8 mouse cellular contexts compared by ENCODE assay signal in the genomic region with DNA sequence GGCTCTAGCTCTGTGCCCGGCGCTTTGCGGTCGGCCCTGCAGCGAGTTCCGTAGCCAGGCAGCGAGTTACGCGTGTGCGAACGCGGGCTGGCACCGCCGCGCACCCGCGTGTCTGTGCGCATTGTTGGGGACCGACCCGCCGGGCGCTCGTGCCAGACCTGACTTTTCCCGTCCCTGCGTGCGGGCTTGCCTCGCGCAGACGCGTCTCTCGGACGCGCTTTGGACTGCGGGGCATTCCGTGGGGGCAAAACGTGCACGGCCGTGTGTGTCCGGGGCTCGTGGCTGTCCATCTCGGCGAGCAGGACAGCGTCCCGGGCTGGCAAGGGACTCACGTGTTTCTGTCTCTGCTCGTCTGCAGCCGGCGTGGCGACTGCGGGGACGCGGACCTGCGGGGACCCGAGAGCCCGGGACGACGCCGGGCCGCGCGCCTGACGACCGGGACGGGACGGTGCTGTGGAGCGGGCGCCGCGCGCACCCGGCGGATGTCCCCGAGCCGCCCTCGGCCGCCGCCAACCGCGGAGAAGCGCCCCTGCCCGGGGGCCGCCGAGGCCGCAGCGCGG. TPM values are rescaled to one million over a fixed set of nuclear protein-coding genes. Genes with fewer than 3 reads are reported as not detected.
DNase-seq lines count a peak whose midpoint lies in the region; ATAC-seq and TF ChIP-seq lines count a peak whose summit lies in the region.

No protein-coding gene starts in this region.

- peak overlapping the region; percentile 86 for H3K4me2 ChIP-seq in embryonic facial prominence, embryonic 11.5 days (ENCODE audit: low read depth, low read length)
- peak overlapping the region; percentile 92 for H3K4me2 ChIP-seq in heart, embryonic 13.5 days
- H3K4me2 ChIP-seq in kidney, embryonic 16.5 days (replicated peaks; ENCODE audit: low read depth, low read length) = peak overlapping the region; percentile 61

- no peak for TF ChIP-seq CTCF in E14TG2a.4 (conservative IDR thresholded peaks at IDR 0.05; ENCODE audit: low read length)
- no peak for TF ChIP-seq CTCF in small intestine, adult 2 months (IDR thresholded peaks at IDR 0.05; ENCODE audit: extremely low read depth, insufficient read length, insufficient replicate concordance, low read depth, low read length)

- peak overlapping the region; percentile 87 for H3K9ac ChIP-seq in embryonic facial prominence, embryonic 11.5 days (replicated peaks; ENCODE audit: low read length)
- peak overlapping the region; percentile 91 for H3K9ac ChIP-seq in heart, embryonic 13.5 days
- peak overlapping the region; percentile 99 for H3K9ac ChIP-seq in kidney, embryonic 16.5 days (replicated peaks; ENCODE audit: low read length)

- under 1% methylated on average over 66 of the region's 86 CpGs for WGBS in embryonic facial prominence, embryonic 11.5 days
- WGBS in heart, embryonic 13.5 days = 0% methylated on average over 67 of the region's 86 CpGs
- 0% methylated on average over 52 of the region's 86 CpGs for WGBS in kidney, embryonic 16.5 days
- under 1% methylated on average over 86 of the region's 86 CpGs for WGBS in small intestine, adult 2 months

- H3K36me3 ChIP-seq in E14TG2a.4 (ENCODE audit: insufficient read depth, low read length) = peaks cover 25% of the 10 kb centered on the region
- H3K36me3 ChIP-seq in embryonic facial prominence, embryonic 11.5 days (replicated peaks; ENCODE audit: control insufficient read depth, insufficient read depth, low read depth, low read length) = no peaks in the 10 kb centered on the region; the same call in none of the 2 replicates
- peaks cover 22% of the 10 kb centered on the region for H3K36me3 ChIP-seq in heart, embryonic 13.5 days
- H3K36me3 ChIP-seq in kidney, embryonic 16.5 days (ENCODE audit: insufficient read depth, low read length) = peaks cover 20% of the 10 kb centered on the region
- peaks cover 12% of the 10 kb centered on the region for H3K36me3 ChIP-seq in small intestine, adult 2 months (ENCODE audit: control insufficient read depth, insufficient read depth, low read length)

- TF ChIP-seq POLR2A in small intestine, adult 2 months (IDR thresholded peaks at IDR 0.05; ENCODE audit: low read depth, low read length) = no peak

- H3K4me1 ChIP-seq in E14TG2a.4 (replicated peaks; ENCODE audit: low read depth, low read length) = peaks cover 32% of the 10 kb centered on the region
- H3K4me1 ChIP-seq in embryonic facial prominence, embryonic 11.5 days (ENCODE audit: control insufficient read depth, insufficient read depth, low read length) = peaks cover 4% of the 10 kb centered on the region
- peaks cover 28% of the 10 kb centered on the region for H3K4me1 ChIP-seq in heart, embryonic 13.5 days
- peaks cover 32% of the 10 kb centered on the region for H3K4me1 ChIP-seq in kidney, embryonic 16.5 days (ENCODE audit: insufficient read depth, low read length)
- peaks cover 9% of the 10 kb centered on the region for H3K4me1 ChIP-seq in small intestine, adult 2 months (ENCODE audit: control insufficient read depth, insufficient read depth, insufficient read length, low read length)

- H3K9me3 ChIP-seq in E14TG2a.4 (ENCODE audit: low read length) = no peaks in the 10 kb centered on the region
- H3K9me3 ChIP-seq in embryonic facial prominence, embryonic 11.5 days (replicated peaks; ENCODE audit: control insufficient read depth, low read length) = no peaks in the 10 kb centered on the region
- H3K9me3 ChIP-seq in heart, embryonic 13.5 days = no peaks in the 10 kb centered on the region
- H3K9me3 ChIP-seq in kidney, embryonic 16.5 days (ENCODE audit: low read length) = no peaks in the 10 kb centered on the region

- H3K4me3 ChIP-seq in E14TG2a.4 (replicated peaks; ENCODE audit: low read length) = peak overlapping the region; percentile 96
- peak overlapping the region; percentile 83 for H3K4me3 ChIP-seq in embryonic facial prominence, embryonic 11.5 days (ENCODE audit: low read depth, low read length)
- H3K4me3 ChIP-seq in heart, embryonic 13.5 days = peak overlapping the region; percentile 88
- peak overlapping the region; percentile 99 for H3K4me3 ChIP-seq in kidney, embryonic 16.5 days (ENCODE audit: low read length)
- H3K4me3 ChIP-seq in small intestine, adult 2 months (ENCODE audit: low read depth, low read length) = peak overlapping the region; percentile 87

- DNase-seq in T-cell, adult 2 months (ENCODE audit: low spot score) = peak; percentile 23
- peak; percentile 37 for DNase-seq in embryonic facial prominence, embryonic 11.5 days (ENCODE audit: low spot score)
- peak; percentile 67 to 72 for DNase-seq in lung, postnatal 4 days
- DNase-seq in c-Kit-positive CD71-positive TER-119-positive erythroid progenitor cells, embryonic 14.5 days (ENCODE audit: low spot score) = no peak

- H3K27ac ChIP-seq in embryonic facial prominence, embryonic 11.5 days (replicated peaks; ENCODE audit: low read depth, low read length) = peak overlapping the region; percentile 81
- H3K27ac ChIP-seq in heart, embryonic 13.5 days (replicated peaks) = peak overlapping the region; percentile 88
- H3K27ac ChIP-seq in kidney, embryonic 16.5 days (ENCODE audit: low read length) = peak overlapping the region; percentile 98
- peak overlapping the region; percentile 64 for H3K27ac ChIP-seq in small intestine, adult 2 months (ENCODE audit: insufficient read depth, low read depth, low read length)

- peaks cover 17% of the 10 kb centered on the region for H3K27me3 ChIP-seq in E14TG2a.4 (ENCODE audit: insufficient read depth, low read length)
- H3K27me3 ChIP-seq in embryonic facial prominence, embryonic 11.5 days (ENCODE audit: control insufficient read depth, insufficient read depth, low read length) = no peaks in the 10 kb centered on the region; the same call in 1 of the 2 replicates
- peaks cover 6% of the 10 kb centered on the region; the same call in 1 of the 2 replicates for H3K27me3 ChIP-seq in heart, embryonic 13.5 days (replicated peaks)
- H3K27me3 ChIP-seq in kidney, embryonic 16.5 days (ENCODE audit: insufficient read depth, low read length) = no peaks in the 10 kb centered on the region
- H3K27me3 ChIP-seq in small intestine, adult 2 months (ENCODE audit: control insufficient read depth, insufficient read depth, low read length) = no peaks in the 10 kb centered on the region

- ATAC-seq in embryonic facial prominence, embryonic 11.5 days (replicated peaks; ENCODE audit: insufficient number of reproducible peaks, low FRiP score, low TSS enrichment, low read depth) = peak; percentile 66
- no peak for ATAC-seq in heart, embryonic 13.5 days (ENCODE audit: extremely low read depth, insufficient number of reproducible peaks, low FRiP score, low TSS enrichment)
- peak; percentile 53 for ATAC-seq in kidney, embryonic 16.5 days (ENCODE audit: low FRiP score, low TSS enrichment)

RNA-seq across cellular contexts. Expression of a gene that starts 0.5 kb away (rescaled TPM):
- 10.2 and 15.1 TPM in 2 replicates for polyA plus RNA-seq in embryonic facial prominence, embryonic 11.5 days (2014; fragmentation: Nextera tagmentation; extraction: Ambion mirVana)
- polyA plus RNA-seq in heart, embryonic 13.5 days (2015; fragmentation: Nextera tagmentation; extraction: Ambion mirVana) = 5.6 and 6.4 TPM in 2 replicates
- 36.2 and 39.6 TPM in 2 replicates for polyA plus RNA-seq in kidney, embryonic 16.5 days (2015; fragmentation: Nextera tagmentation; extraction: Ambion mirVana)
- 7.1 and 17.5 TPM in 2 replicates for polyA plus RNA-seq in small intestine, adult 2 months (2012; rRNA removed)
